14 mouse cellular contexts compared by ENCODE assay signal in genomic region chr10:90889566-90889965, GRCm38 (mm10).
"Had no signal": no experiment of that assay in that cellular context is flagged by ENCODE, and none has a peak within 500 bp of the region (broad histone marks: within the 10 kb centered on the region; RNA-seq: fewer than 3 reads in every experiment).

No protein-coding gene starts in this region.

- H3K27ac ChIP-seq: left cerebral cortex, adult 2 months; liver, embryonic 13.5 days; macrophage; midbrain, embryonic 12.5 days; midbrain, embryonic 15.5 days had no signal

- DNase-seq: kidney, adult 18-20 months; kidney, adult 9 months; kidney, postnatal 14 days; kidney, postnatal 4 days; layer of hippocampus, postnatal 36 days; liver, embryonic 13.5 days; lung, adult 2 months; lung, postnatal 14 days; thymus, adult 18-20 months; thymus, postnatal 36 days had no signal

- H3K9me3 ChIP-seq: liver, embryonic 13.5 days; midbrain, embryonic 12.5 days; midbrain, embryonic 15.5 days had no signal

- ATAC-seq: midbrain, embryonic 15.5 days had no signal

- H3K27me3 ChIP-seq: liver, embryonic 13.5 days; midbrain, embryonic 12.5 days; midbrain, embryonic 15.5 days had no signal

- H3K4me1 ChIP-seq: liver, embryonic 13.5 days; midbrain, embryonic 12.5 days; midbrain, embryonic 15.5 days had no signal

- H3K4me2 ChIP-seq: liver, embryonic 13.5 days; midbrain, embryonic 12.5 days; midbrain, embryonic 15.5 days had no signal

- H3K9ac ChIP-seq: liver, embryonic 13.5 days; midbrain, embryonic 12.5 days; midbrain, embryonic 15.5 days had no signal

- H3K4me3 ChIP-seq: left cerebral cortex, adult 2 months; liver, embryonic 13.5 days; midbrain, embryonic 12.5 days; midbrain, embryonic 15.5 days had no signal

- H3K36me3 ChIP-seq: liver, embryonic 13.5 days; midbrain, embryonic 12.5 days; midbrain, embryonic 15.5 days had no signal
